Mouse (Mus musculus) left cerebral cortex, postnatal 10 days (tissue): ENCODE results near the gene Kif3c. TPM values are rescaled to one million over a fixed set of nuclear protein-coding genes. Genes with fewer than 3 reads are reported as not detected.

Experiments used
- DNase-seq, 2 experiments: peaks; one replicate each; pipeline ENCODE4 v3.0.0; 2021 to 2022; ENCODE audit warnings: low spot score in 2 of 2, mixed read lengths in 1 of 2; ENCODE audit errors: extremely low spot score in 1 of 2
- intact Hi-C: fragments of 180-260 bp; cut with DNase I; formaldehyde crosslinking; loops from one replicate; pipeline ENCODE4 v1.15.1; 2025
- total RNA-seq, 2 experiments: library from RNA; stranded (reverse); gene quantifications; 2 replicates each; pipeline ENCODE4 v1.2.3; 2021

Kif3c gene
- total RNA-seq = 100 to 1,000 TPM; 211 to 214 TPM

DNA sequence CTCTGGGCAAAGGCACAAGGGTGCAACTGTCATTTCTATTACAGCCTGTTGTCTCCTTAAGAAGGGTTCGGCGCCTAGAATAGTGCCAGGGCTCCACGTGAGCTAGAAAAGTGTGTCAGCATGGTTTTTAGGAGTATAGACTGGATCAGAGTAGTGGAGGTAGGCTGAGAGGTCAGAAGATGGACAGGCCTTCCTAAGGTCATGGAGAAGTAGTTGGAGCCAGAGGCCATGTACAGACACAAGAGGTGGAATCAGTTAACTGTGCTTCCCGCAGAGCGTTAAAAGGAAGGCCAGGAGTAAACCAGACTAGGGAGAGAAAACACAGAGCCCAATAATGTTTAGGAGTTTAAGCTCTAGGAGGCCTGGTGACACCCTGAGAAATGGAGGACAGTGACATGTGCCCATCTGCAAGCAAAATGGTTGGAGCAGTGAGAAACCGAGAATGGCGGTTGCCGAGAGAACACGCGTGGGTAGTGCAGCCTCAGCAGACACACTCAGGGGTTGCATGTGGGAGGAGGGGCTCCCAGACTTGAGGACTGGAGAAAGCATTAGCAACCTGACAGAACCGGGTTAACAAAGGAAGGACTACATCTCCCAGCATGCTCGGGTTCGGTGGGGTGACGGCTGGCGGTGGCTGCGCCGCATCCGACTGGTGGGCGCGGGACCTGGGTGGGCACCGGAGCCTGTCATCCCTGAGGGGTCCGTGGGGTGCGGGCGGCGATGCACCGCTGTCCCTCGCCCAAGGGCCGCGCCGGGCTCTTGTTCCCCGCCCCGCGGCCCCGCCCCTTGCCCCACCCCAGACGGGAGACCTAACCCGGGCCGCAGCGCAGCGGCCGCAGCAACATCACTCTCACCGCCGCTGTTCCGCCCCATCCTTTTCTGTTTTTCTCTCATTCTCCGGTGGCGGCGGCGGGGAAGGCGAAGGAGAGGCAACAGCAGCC, at the start of gene Kif3c:
Kif3c (plus strand) TSS at position 625 of the 941 bp plus-strand sequence.
- peak; percentile 90 to 91 for DNase-seq
- intact Hi-C loops = loop anchor here (1.0 to 5.0 kb wide), 2 partner anchors 54 to 127 kb away; no protein-coding TSS in a partner anchor

DNA sequence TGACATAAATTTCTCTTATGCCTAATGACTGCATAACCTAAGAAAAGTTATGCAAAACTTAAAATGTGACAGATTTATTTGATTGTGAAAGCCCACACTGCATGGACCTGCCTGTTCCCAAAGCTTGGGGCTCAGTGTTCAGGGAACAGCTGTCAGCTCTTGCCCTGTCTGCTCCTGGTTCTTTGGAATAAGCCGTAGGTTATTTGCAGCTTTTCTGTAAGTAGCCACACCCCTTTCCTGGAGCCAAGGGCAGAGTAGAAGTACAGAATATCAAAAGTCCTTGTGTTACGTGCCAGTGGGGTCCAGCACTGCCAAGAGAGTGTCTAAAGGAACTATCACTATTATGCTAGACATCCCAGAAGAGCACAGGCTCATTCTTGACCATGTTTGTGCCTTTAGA, 48.8 kb upstream of the Kif3c start:
- no peak for DNase-seq
- intact Hi-C loops = no loop called here

DNA sequence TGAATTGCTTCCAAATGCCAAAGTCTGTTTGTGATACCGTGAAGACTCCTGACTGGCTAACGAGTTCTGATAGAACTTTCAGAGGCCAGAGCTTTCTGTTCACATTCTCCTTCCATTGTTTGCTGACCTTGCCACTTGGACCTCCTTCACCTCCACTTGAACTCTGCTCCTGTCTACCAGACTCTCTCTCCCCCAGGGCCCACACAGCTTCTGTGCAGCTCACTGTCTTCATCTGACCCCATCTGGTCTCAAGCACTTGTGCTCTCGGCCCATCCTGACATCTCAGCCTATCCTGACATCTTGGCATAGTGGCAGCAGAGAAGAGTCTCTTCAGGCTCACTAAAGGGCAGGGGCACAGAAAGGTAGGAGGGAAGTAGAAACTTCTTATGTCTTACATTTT, 48.0 kb upstream of the Kif3c start:
- intact Hi-C loops = no loop called here
- no peak for DNase-seq

DNA sequence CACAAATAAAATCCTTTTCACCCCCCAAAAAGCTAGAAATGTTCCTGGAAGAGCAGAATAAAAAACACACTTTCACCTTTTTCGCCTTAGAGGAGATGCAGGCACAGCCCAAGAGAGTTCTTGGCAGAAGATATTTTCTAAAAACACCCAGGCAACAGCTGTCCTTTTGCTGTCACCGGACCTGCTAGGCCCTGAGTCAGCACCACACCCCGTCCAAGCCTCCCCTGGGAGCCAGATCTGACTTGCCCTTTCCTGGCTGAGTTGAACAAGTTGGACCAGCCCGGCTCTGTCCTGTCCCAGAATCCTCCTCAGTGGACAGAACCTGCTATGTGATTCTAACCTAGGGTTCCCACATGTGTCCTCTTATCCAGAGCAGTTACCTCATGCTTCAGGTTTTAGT, 45.6 kb upstream of the Kif3c start:
- intact Hi-C loops = no loop called here
- peak in 1 of 2 experiments; percentile 34 for DNase-seq

DNA sequence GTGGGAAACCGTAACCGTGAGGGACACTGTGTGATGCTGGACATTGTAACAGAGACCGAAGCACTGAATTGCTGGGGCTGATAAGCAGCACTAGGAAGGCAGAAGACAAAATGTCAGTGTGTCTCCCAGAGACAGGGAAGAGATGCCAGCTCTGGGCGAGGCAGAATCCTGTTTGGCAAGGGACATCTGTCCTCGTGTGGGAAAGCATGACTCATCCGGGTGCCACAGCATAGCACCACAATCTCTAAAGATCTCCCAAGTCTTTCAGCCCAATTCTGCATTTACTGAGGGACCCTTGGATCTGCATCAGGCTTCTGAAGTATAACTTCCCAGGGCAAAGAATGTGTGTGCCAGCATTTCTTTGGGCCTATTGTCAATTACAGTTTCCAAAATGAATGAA, 41.7 kb upstream of the Kif3c start:
- intact Hi-C loops = no loop called here
- no peak for DNase-seq

DNA sequence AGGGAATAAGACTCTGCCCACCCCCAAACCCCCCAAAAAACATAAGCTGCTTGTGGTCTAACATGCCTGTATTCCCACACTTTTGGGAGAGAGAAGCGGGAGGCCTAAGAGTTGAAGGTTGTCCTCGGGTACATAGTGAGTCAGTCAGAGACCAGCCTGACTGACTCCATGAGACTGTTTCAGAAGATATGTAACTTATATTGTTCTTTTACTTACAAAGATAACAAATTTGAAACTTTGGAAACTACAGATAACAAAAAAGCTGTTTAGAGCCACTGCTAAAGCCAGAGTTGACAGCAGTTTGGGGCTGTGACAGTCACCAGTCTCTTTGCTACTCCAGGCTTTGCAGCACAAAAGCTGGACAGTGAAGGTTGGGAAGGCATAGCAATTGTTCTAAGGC, 39.7 kb upstream of the Kif3c start:
- no peak for DNase-seq
- intact Hi-C loops = no loop called here

DNA sequence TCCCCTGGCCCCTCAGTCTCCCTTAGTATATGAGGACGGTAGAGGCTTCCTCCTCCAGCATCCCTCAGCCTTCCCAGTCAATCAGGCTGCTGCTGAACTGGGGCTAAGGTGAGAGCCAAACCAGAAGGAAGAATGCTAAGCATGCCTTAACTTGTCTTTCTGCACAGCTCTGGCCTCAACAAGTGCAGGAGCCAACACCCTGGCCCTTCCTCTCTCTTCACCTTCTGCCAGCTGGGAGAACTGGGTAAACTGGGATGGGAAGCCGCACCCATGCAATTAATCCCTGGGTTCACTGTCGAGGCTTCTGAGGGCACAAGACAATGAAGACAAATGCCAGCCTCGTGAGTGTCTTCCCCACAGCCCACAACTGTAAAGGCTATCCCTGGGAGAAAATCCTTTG, 35.3 kb upstream of the Kif3c start:
- DNase-seq = no peak
- intact Hi-C loops = no loop called here

DNA sequence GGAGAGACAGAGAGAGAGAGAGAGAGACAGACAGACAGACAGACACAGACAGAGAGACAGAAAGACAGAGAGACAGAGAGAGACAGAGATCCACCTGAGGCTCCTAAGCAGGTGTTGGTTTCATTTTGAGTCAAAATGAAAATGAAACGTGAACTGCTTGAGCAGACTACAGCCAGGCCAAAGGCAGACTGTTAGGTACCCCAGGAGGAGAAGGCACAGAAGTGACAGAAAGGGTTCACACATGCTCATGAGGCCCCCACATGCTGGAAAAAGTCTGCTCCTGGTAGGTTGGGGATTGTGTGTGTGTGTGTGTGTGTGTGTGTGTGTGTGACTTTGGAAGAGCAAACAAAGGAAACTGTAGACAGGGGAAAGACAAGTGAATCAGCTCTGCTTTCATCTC, 26.0 kb upstream of the Kif3c start:
- intact Hi-C loops = no loop called here
- DNase-seq = no peak

DNA sequence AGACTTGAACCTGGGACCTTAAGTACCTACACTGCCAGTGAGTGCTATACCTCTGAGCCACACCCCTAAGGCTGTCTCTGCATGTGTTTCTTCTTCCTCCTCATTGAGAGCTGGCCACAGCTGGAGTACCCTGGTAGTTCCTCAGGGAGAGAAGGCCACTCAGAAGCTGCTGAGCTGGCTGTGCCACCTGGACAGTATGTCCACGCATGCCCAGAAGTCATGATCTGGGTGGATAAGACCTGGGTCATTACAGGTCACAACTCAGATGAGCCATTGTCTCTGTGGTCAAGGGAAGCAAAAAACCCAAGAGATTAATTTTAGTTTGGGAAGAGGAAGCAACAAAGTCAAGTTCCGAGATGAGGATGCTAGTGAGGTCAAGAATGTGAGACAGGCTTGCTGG, 20.8 kb upstream of the Kif3c start:
- no peak for DNase-seq
- intact Hi-C loops = no loop called here

DNA sequence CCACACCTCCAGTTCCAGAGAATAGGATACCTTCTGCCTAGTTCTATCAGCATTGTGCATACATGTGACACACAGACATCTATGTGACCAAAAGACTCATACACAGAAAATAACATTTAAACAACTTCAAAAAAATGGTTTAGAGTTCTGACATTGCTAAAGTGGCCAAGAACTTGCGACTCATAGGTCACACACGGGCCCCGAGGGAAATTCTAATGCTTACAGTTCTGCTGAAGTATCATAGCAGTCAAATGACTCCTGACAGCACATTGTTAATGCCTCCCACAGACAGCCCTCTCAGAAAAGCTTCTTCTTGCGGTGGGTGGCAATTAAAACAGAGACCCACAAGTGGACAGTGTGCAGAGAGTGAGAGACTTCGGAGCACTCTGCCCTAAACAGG, 19.9 kb upstream of the Kif3c start:
- intact Hi-C loops = no loop called here
- DNase-seq = no peak

DNA sequence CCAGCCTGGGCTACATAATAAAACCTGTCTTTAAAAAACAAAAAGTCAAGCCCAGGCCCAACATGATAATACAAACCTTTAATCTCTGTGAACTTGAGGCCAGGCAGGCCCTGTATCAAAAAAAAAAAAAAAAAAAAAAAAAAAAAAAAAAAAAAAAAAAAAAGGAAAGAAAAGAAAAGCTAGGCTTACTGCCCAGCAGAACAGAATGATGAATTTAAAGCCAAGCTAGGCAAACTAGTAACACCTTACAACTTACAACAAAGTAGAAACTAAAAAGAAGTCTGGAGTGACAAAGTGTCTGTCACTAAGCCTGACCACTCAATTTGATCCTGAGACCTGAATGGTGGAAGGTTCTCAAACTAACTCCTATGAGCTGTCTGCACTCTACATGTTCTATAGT, 17.2 kb upstream of the Kif3c start:
- intact Hi-C loops = no loop called here
- DNase-seq = no peak

DNA sequence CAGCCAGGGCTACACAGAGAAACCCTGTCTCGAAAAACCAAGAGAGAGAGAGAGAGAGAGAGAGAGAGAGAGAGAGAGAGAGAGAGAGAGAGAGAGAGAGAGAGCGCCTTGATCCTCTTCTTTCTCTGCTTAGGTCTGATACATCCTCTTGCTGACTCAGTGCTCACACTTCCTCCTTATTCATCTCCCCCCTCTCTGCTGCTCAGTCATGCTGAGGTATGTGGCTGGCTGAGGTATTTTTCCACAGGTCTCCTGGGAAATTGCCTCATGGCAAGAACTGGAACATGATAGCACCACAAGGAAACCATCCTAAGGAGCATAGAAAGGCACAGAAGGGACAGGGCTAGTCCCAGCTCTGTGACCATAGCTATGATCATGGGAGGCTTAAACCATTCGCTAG, 15.5 kb upstream of the Kif3c start:
- intact Hi-C loops = no loop called here
- no peak for DNase-seq

DNA sequence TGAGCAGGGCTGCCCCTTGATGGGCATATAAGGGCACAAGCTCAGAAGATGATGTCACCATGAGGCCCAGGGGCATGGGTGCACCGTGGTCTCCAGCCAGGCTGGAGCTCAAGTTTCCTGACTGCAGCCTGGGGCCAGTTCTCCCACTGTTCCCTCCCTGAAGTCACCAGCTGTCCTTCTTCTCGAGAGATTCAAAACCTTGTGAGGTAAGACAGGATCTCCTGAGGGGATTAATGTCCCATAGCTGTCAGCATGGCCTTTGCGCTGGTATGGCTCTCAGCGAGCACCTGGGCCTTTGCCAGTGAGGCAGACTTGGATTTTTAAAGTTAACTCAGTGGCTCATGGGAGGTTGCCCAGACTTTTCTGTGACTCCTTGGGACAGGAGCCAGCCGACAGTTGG, 14.8 kb upstream of the Kif3c start:
- intact Hi-C loops = no loop called here
- DNase-seq = no peak

DNA sequence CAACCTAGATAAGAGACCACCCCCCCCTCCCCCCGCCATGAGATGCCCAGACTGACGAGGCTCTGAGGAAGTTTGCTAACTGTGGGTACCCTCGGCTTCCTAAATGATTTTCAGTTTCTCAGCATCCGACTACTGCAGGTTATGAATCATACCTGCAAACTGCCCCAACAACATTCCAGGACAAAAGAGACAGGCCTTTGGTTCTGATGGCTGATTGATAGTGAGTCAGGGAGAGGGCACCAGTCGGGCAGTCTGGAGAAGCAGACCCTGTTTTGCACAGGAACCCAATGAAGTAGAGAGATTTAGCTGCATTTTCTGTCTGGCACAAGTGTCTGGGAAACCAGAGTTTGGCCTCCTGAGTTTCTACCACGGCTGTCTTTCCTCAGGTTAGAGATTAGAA, 12.7 kb upstream of the Kif3c start:
- DNase-seq = no peak

DNA sequence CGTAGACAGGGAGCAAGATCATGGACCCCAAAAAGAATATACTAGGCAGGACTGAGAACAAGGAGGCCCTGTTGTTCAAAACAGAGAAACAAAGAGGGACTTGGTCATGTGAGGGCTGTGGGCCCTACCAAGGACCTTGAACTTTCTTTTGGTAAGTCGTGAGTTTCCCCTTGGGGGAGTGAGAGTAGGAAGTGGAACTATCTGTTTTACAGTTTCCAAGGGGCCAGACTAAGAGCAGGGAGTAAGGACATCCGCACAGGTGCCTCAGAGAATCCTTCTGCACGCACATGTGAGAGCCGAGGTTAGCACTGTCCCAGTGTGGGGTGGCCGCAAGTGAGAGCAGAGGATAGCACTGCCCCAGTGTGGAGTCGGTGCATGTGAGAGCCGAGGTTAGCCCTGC, 9.9 kb upstream of the Kif3c start:
- DNase-seq = no peak
- intact Hi-C loops = no loop called here

More for the DNA sequence above, 12.7 kb upstream of the Kif3c start:
- intact Hi-C loops = no loop called here

DNA sequence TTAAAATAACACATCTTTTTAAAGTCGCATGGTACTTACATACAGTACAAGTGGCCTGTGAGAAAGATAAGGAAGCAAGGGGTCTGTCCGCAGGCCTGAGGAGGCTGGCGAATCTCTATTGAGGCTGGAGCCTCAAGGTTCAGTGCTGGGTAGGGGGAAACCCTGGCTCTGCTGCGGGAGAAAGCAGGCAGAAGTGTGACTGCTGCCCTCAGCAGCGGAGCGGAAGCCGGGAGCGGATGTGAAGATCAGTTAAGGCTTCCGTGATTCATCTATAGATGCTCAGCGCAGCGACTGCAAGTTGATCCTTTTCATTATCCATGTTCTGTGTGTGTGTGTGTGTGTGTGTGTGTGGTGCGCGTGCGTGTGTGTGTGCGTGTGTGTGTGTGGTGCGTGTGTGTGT, 8.1 kb upstream of the Kif3c start:
- no peak for DNase-seq
- intact Hi-C loops = no loop called here

DNA sequence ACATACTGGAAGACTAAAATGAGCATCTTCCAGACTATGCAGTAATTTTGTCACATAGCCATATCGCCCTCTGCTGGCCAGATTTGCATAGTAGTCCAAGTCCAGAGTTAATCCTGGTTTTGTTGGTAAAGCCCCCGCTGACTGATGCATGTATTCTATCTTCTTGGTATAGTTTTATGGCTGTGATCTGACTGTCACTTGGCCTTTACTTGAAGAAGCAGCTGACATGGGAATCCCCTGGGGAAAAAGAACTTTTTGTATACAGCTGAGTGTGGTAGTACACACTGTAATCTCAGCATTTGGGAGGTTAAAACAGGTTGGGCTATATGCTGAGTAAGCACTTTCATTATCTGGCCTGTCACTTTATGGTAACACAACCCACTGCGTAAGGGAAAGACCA, 5.6 kb upstream of the Kif3c start:
- DNase-seq = peak; percentile 66 to 84
- intact Hi-C loops = no loop called here

DNA sequence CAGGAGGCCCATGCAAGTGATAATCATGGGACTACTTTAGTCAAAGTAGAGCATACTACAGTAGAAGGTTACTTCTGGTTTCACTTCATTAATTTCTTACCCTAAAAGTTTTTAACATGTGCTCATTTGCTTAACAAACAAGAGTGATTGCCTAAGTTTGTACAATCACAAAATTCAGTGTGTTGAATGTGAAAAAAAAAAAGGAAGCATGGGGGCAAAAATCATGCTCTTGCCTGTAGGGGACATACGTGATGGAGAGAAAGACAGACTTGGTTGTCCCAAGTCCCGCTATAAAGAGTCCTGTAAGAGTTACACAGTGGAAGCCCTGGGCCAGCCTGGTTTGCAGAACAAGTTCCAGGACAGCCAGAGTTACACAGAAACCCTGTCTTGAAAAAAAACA, 4.9 kb upstream of the Kif3c start:
- DNase-seq = no peak
- intact Hi-C loops = loop anchor here (5.0 kb wide), 1 partner anchor 123 kb away; no protein-coding TSS in a partner anchor

DNA sequence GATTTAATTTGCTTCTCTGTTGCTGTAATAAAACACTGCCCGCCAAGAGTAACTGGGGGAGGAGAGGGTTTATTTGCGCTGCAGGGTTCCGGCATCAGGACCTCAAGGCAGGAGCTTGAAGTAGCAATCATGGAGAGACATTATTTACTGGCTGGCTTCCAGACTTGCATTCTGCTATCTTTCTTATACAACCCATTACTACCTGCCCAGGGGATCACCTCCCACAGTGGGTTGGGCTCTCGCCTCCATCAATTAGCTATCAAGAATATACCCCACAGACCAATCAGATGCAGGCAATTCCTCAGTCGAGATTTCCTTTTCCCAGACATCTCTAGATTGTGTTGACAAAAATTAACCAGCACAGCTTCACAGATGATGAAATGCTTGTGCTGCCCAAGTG, 856 bp upstream of the Kif3c start:
- intact Hi-C loops = loop anchor here (1.0 to 5.0 kb wide), 2 partner anchors 54 to 127 kb away; no protein-coding TSS in a partner anchor
- DNase-seq = no peak

DNA sequence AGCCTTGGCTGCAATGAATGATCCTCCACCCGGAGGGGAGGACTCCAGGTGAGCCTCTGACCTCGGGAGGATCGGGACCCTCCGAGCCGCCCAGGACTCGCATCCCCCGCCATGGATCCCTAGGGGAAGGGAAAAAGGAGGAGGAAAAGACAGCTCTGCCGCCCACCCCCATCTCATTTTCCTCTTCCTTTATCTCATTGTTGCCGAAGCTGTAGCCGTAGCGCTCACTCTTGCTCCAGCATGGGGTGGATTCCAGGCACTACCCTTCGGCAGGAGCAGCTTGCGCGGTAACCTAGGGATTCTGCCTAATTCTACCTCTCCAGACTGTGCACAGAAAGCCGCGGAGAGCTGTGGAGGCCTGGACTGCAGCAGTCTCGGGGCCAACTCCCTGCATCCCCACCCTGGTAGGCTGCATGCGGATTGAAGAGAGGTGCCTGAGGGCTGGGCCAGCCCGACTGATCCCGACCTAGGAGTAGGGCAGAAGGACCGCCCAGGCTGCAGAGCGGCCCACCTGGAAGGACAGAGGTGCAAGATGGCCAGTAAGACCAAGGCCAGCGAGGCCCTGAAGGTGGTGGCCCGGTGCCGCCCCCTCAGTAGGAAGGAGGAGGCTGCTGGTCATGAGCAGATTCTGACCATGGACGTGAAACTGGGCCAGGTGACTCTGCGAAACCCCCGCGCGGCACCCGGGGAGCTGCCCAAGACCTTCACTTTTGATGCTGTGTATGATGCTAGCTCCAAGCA, 687 bp downstream of the Kif3c start:
- peak in 1 of 2 experiments; percentile 57 for DNase-seq
- intact Hi-C loops = no loop called here
